Mouse (Mus musculus) embryonic fibroblast, embryonic 13.5 days (primary cell): ENCODE data around the gene Gstp2.

Experiments used
- CTCF ChIP-seq: IDR thresholded peaks from 2 replicates; pipeline ENCODE4 v1.5.1; 2011; ENCODE audit warnings: mild to moderate bottlenecking, control low read depth, low read length, moderate library complexity, borderline replicate concordance; ENCODE audit not compliant: insufficient read depth
- POLR2A ChIP-seq: IDR thresholded peaks from 2 replicates; pipeline ENCODE4 v1.6.1; 2011; ENCODE audit warnings: low read depth, mild to moderate bottlenecking, control low read depth, low read length, moderate library complexity

GRCm38 (mm10) chr19:4057962-4058361, 12.1 kb upstream of the Gstp2 start:
- no peak for TF ChIP-seq POLR2A
- no peak for TF ChIP-seq CTCF
